Mouse (Mus musculus) lung, adult 2 months (tissue): ENCODE results near the gene Tbc1d22b. TPM values are rescaled to one million over a fixed set of nuclear protein-coding genes. Genes with fewer than 3 reads are reported as not detected.

ENCODE experiments used
- DNase-seq: peaks from one replicate; pipeline ENCODE4 v3.0.0; 2022
- H3K4me1 ChIP-seq: fragments of 200-500 bp; 2 replicates; pipeline ENCODE4 v1.6.1; 2011; ENCODE audit warnings: low read length; ENCODE audit not compliant: control insufficient read depth, insufficient read depth
- H3K4me3 ChIP-seq: fragments of 200-500 bp; replicated peaks from 2 replicates; pipeline ENCODE3; 2011; ENCODE audit warnings: low read depth, mild to moderate bottlenecking, control low read depth, low read length; ENCODE audit errors: extremely low read depth
- CTCF ChIP-seq: fragments of 200-500 bp; IDR thresholded peaks from 2 replicates; pipeline ENCODE4 v1.5.1; 2011; ENCODE audit warnings: mild to moderate bottlenecking, low read length, control low read depth; ENCODE audit not compliant: insufficient read depth
- POLR2A ChIP-seq: fragments of 200-500 bp; IDR thresholded peaks from 2 replicates; pipeline ENCODE4 v1.6.1; 2011; ENCODE audit warnings: low read depth, mild to moderate bottlenecking, control low read depth, low read length, borderline replicate concordance; ENCODE audit errors: extremely low read depth
- WGBS: fragments of 180-500 bp; shearing (Covaris S2); methylation state at CpG from one replicate; pipeline ENCODE4 v1.1.7; 2018; 5-methylcytosine and 5-hydroxymethylcytosine counted together
- polyA plus RNA-seq: library from polyadenylated mRNA; depleted of rRNA; stranded (reverse); fragments of >200 nt; gene quantifications from 2 replicates; pipeline ENCODE4 v1.2.3, GENCODE M21; 2012

The Tbc1d22b gene
- polyA plus RNA-seq, 1 experiment = 17.7 TPM

GRCm38 (mm10) chr17:29556893-29557292, 7.3 kb downstream of the Tbc1d22b start:
- 50% methylated on average over 7 of the region's 7 CpGs for WGBS
- DNase-seq = no peak

GRCm38 (mm10) chr17:29558476-29558875, 8.9 kb downstream of the Tbc1d22b start:
- no peak overlapping the region for H3K4me3 ChIP-seq
- no peak for TF ChIP-seq POLR2A
- no peak for TF ChIP-seq CTCF
- H3K4me1 ChIP-seq = peaks cover 3% of the 10 kb centered on the region; the same call in 1 of the 2 replicates
- DNase-seq = no peak
- 68% methylated on average over 5 of the region's 5 CpGs for WGBS

More at GRCm38 (mm10) chr17:29556893-29557292, 7.3 kb downstream of the Tbc1d22b start:
- Histone ChIP-seq H3K4me3 (no peak overlapping the region), H3K4me1 (peaks cover 3% of the 10 kb centered on the region; the same call in 1 of the 2 replicates)
- TF ChIP-seq CTCF (no peak), POLR2A (no peak)

- Histone ChIP-seq H3K4me3 (no peak overlapping the region), H3K4me1 (no peaks in the 10 kb centered on the region)
- no peak for DNase-seq
- WGBS = 97% methylated on average over 5 of the region's 5 CpGs
- TF ChIP-seq CTCF (no peak), POLR2A (no peak)
Observed at GRCm38 (mm10) chr17:29565521-29565920, 15.9 kb downstream of the Tbc1d22b start.

- no peaks in the 10 kb centered on the region for H3K4me1 ChIP-seq
- H3K4me3 ChIP-seq = no peak overlapping the region
- 86% methylated on average over 15 of the region's 15 CpGs for WGBS
- no peak for DNase-seq
- no peak for TF ChIP-seq CTCF
- no peak for TF ChIP-seq POLR2A
Observed at GRCm38 (mm10) chr17:29568435-29568834, 18.9 kb downstream of the Tbc1d22b start.

GRCm38 (mm10) chr17:29569831-29570230, 20.2 kb downstream of the Tbc1d22b start:
- Histone ChIP-seq H3K4me3 (no peak overlapping the region), H3K4me1 (no peaks in the 10 kb centered on the region)
- no peak for DNase-seq
- TF ChIP-seq POLR2A (no peak), CTCF (no peak)
- 89% methylated on average over 6 of the region's 6 CpGs for WGBS

GRCm38 (mm10) chr17:29579579-29580126, 30.1 kb downstream of the Tbc1d22b start:
- 60% methylated on average over 4 of the region's 4 CpGs for WGBS
- H3K4me1 ChIP-seq = no peaks in the 10 kb centered on the region
- no peak overlapping the region for H3K4me3 ChIP-seq
- TF ChIP-seq POLR2A (no peak), CTCF (no peak)
- no peak for DNase-seq

- Histone ChIP-seq H3K4me3 (no peak overlapping the region), H3K4me1 (no peaks in the 10 kb centered on the region)
- WGBS = 85% methylated on average over 5 of the region's 5 CpGs
- no peak for DNase-seq
- TF ChIP-seq POLR2A (no peak), CTCF (no peak)
Observed at GRCm38 (mm10) chr17:29583569-29583968, 34.0 kb downstream of the Tbc1d22b start.

- WGBS = 76% methylated on average over 5 of the region's 5 CpGs
- Histone ChIP-seq H3K4me3 (no peak overlapping the region), H3K4me1 (no peaks in the 10 kb centered on the region)
- DNase-seq = no peak
- TF ChIP-seq POLR2A (no peak), CTCF (no peak)
Observed at GRCm38 (mm10) chr17:29584306-29584705, 34.7 kb downstream of the Tbc1d22b start.

- WGBS = 73% methylated on average over 3 of the region's 3 CpGs
- no peak overlapping the region for H3K4me3 ChIP-seq
- TF ChIP-seq POLR2A = no peak
- TF ChIP-seq CTCF = no peak
- H3K4me1 ChIP-seq = no peaks in the 10 kb centered on the region
- no peak for DNase-seq
Observed at GRCm38 (mm10) chr17:29584737-29585136, 35.2 kb downstream of the Tbc1d22b start.

GRCm38 (mm10) chr17:29585446-29585845, 35.9 kb downstream of the Tbc1d22b start:
- DNase-seq = no peak
- TF ChIP-seq POLR2A (no peak), CTCF (no peak)
- H3K4me3 ChIP-seq = no peak overlapping the region
- WGBS = 62% methylated on average over 6 of the region's 6 CpGs
- no peaks in the 10 kb centered on the region for H3K4me1 ChIP-seq

- Histone ChIP-seq H3K4me1 (no peaks in the 10 kb centered on the region), H3K4me3 (no peak overlapping the region)
- no peak for DNase-seq
- no peak for TF ChIP-seq POLR2A
- no peak for TF ChIP-seq CTCF
- WGBS = 86% methylated on average over 9 of the region's 9 CpGs
Observed at GRCm38 (mm10) chr17:29586921-29587320, 37.3 kb downstream of the Tbc1d22b start.
